Mouse (Mus musculus) hindbrain, embryonic 10.5 days (tissue): ENCODE measurements around the gene Rngtt. TPM values are rescaled to one million over a fixed set of nuclear protein-coding genes. Genes with fewer than 3 reads are reported as not detected.
"Not testable (repeated sequence)": the region's sequence is repeated elsewhere in the genome, so short reads cannot be mapped to it uniquely, and the experiment has no call there.

Source experiments
- DNase-seq: peaks from one replicate; pipeline ENCODE4 v3.0.0-alpha.2; 2017; ENCODE audit warnings: low spot score
- H3K27ac ChIP-seq: fragments of 300-500 bp; sonication (generic); 2 replicates; pipeline ENCODE4 v1.5.1; 2016; ENCODE audit warnings: mild to moderate bottlenecking, moderate library complexity
- H3K27me3 ChIP-seq: fragments of 300-500 bp; sonication (generic); 2 replicates; pipeline ENCODE4 v1.6.1; 2016; ENCODE audit warnings: mild to moderate bottlenecking; ENCODE audit not compliant: poor library complexity, insufficient read depth, severe bottlenecking
- H3K36me3 ChIP-seq: fragments of 300-500 bp; sonication (generic); 2 replicates; pipeline ENCODE4 v1.6.1; 2016; ENCODE audit warnings: mild to moderate bottlenecking, moderate library complexity
- H3K4me1 ChIP-seq: fragments of 300-500 bp; sonication (generic); replicated peaks from 2 replicates; pipeline ENCODE4 v1.6.1; 2016; ENCODE audit warnings: mild to moderate bottlenecking
- H3K4me3 ChIP-seq: fragments of 300-500 bp; sonication (generic); 2 replicates; pipeline ENCODE4 v1.5.1; 2016; ENCODE audit warnings: mild to moderate bottlenecking, moderate library complexity
- H3K9me3 ChIP-seq: fragments of 300-500 bp; sonication (generic); 2 replicates; pipeline ENCODE4 v1.6.1; 2016; ENCODE audit warnings: mild to moderate bottlenecking, moderate library complexity
- WGBS: fragments of 180-500 bp; shearing (Covaris S2); methylation state at CpG from one replicate; pipeline ENCODE4 v1.1.7; 2016; 5-methylcytosine and 5-hydroxymethylcytosine counted together
- polyA plus RNA-seq: library from polyadenylated mRNA; unstranded; fragments of >200 nt; fragmentation: Nextera tagmentation; extraction: Ambion mirVana; gene quantifications from 2 replicates; pipeline ENCODE4 v1.2.1, GENCODE M21; 2016

Gene Rngtt
- polyA plus RNA-seq, 1 experiment from 2014 or later: 29.4 TPM

DNA sequence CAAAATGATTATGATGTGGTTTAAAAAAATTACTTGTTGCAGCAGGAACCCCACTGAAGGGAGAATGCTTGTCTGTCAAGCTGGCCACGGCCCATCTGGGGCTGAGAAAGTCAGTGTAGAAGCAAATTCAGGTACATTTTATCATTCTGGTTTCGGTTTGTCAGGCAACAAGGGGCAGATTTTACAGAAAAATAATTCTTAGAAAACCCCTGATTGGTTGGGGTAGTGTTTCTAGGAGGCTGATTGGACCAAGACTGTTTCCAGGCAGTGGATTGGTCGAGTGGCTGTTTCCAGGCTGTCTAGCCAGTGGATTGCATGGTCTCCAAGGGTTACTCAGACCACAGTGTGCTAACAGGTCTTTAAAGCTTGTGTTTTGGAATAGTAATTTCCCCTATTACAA is 20.1 kb upstream of the Rngtt start, which contains the start of gene Pnrc1:
TSS of gene Pnrc1 (minus strand) at position 162 of the 400 bp plus-strand sequence.
- WGBS: 67% methylated on average over 3 of the region's 3 CpGs
- Histone ChIP-seq H3K4me1 (no peaks in the 10 kb centered on the region), H3K9me3 (no peaks in the 10 kb centered on the region), H3K27ac (no peak within 1 kb of the TSS), H3K4me3 (no peak within 1 kb of the TSS), H3K36me3 (no peaks in the 10 kb centered on the region), H3K27me3 (no peaks in the 10 kb centered on the region)
- DNase-seq: no peak

GRCm38 (mm10) chr4:33290878-33291277 is 19.2 kb upstream of the Rngtt start:
- Histone ChIP-seq H3K9me3 (no peaks in the 10 kb centered on the region), H3K4me1 (no peaks in the 10 kb centered on the region), H3K36me3 (no peaks in the 10 kb centered on the region), H3K27ac (no peak overlapping the region), H3K27me3 (no peaks in the 10 kb centered on the region), H3K4me3 (no peak overlapping the region)
- DNase-seq: no peak
- 66% methylated on average over 4 of the region's 4 CpGs for WGBS

GRCm38 (mm10) chr4:33292409-33293370 is 17.4 kb upstream of the Rngtt start:
- H3K27ac ChIP-seq: no peak overlapping the region
- H3K9me3 ChIP-seq: no peaks in the 10 kb centered on the region
- 31% methylated on average over 16 of the region's 16 CpGs for WGBS
- no peaks in the 10 kb centered on the region for H3K36me3 ChIP-seq
- H3K4me3 ChIP-seq: no peak overlapping the region
- no peaks in the 10 kb centered on the region for H3K27me3 ChIP-seq
- peak; percentile 76 for DNase-seq
- H3K4me1 ChIP-seq: no peaks in the 10 kb centered on the region

DNA sequence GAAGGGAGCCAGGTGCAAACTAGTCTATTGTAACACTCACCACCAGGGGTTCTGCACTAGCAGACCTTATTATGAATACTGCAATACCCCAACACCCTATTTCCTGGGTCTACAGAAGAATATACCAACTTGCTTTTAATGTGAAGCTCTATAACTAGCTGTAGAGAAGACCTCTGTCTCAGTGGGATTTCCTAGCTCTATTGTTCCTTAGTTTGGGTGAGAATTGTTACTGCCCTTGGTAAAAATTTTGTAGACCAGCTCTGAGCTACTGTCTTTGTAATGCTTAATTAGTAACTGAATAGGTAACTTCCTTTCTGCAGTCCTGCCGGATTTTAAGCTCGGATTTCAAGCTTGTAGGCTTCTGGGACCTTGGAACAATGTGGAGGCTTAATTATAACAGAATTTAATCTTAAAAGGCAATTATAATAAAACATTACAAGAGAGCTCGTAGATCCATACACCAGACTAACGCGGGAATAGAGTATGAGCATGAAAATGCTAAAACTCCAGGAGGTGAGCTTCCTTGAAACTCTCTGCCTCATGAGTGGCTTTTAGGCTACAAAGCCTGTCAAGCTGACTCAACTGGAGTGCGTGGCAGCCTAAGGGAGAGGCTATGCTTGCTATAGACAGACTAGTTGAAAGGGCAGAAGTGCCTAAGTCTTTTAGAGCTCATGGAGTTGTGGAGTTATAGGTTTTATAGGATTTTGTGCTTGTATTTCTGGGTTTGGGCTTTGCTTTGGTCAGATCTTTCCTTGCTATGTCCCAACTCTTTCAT is 9.0 kb upstream of the Rngtt start:
- H3K27me3 ChIP-seq, H3K4me3 ChIP-seq, H3K36me3 ChIP-seq, H3K27ac ChIP-seq, H3K4me1 ChIP-seq, DNase-seq: not testable (repeated sequence)
- peaks cover 13% of the 10 kb centered on the region; the same call in 1 of the 2 replicates for H3K9me3 ChIP-seq
- WGBS: 90% methylated on average over 6 of the region's 6 CpGs

- H3K36me3 ChIP-seq: no peaks in the 10 kb centered on the region
- H3K27me3 ChIP-seq: no peaks in the 10 kb centered on the region
- no peak overlapping the region for H3K4me3 ChIP-seq
- DNase-seq: no peak
- H3K9me3 ChIP-seq: peaks cover 13% of the 10 kb centered on the region; the same call in 1 of the 2 replicates
- no peaks in the 10 kb centered on the region for H3K4me1 ChIP-seq
- no peak overlapping the region for H3K27ac ChIP-seq
- WGBS: 95% methylated on average over 1 of the region's 1 CpGs
Observed at GRCm38 (mm10) chr4:33303057-33303456, 7.1 kb upstream of the Rngtt start.

GRCm38 (mm10) chr4:33307146-33307545 is 3.0 kb upstream of the Rngtt start:
- H3K27me3 ChIP-seq: no peaks in the 10 kb centered on the region
- peaks cover 10% of the 10 kb centered on the region; the same call in 1 of the 2 replicates for H3K9me3 ChIP-seq
- no peak overlapping the region for H3K4me3 ChIP-seq
- no peak for DNase-seq
- peaks cover 4% of the 10 kb centered on the region for H3K36me3 ChIP-seq
- 73% methylated on average over 4 of the region's 4 CpGs for WGBS
- H3K4me1 ChIP-seq: peaks cover 10% of the 10 kb centered on the region
- H3K27ac ChIP-seq: no peak overlapping the region

DNA sequence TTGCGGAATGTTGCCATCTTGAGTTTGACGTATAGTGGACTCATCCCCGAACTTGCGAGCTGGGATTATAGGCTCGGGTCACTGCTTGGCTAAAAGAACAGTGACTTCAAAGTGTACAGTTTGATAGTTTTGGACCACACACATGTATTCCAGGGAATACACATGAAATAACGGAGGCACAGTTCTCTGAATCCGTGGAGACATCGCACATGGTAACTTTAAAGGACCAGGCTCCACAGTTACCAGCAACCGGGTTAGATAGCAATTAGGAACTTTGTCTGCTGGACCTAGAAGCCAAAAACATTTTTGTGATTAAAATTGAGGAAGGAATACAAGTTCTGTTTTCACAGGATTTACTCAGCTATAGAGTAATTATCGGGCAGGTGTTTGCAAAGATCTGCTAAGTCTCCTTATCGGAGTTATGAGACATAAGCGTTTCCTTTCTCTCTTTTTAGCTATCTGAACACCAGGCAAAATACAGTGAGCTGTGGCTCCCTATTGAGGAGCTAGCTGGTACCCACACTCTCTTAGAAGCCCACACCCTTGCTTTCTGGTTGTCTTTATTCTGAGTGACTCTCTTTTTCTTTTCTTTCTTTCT is 828 bp downstream of the Rngtt start:
- Histone ChIP-seq H3K4me1 (peaks cover 10% of the 10 kb centered on the region), H3K27ac (peak overlapping the region; percentile 91), H3K4me3 (peak overlapping the region; percentile 95), H3K9me3 (no peaks in the 10 kb centered on the region), H3K36me3 (peaks cover 8% of the 10 kb centered on the region), H3K27me3 (no peaks in the 10 kb centered on the region)
- WGBS: 24% methylated on average over 12 of the region's 12 CpGs
- DNase-seq: no peak

DNA sequence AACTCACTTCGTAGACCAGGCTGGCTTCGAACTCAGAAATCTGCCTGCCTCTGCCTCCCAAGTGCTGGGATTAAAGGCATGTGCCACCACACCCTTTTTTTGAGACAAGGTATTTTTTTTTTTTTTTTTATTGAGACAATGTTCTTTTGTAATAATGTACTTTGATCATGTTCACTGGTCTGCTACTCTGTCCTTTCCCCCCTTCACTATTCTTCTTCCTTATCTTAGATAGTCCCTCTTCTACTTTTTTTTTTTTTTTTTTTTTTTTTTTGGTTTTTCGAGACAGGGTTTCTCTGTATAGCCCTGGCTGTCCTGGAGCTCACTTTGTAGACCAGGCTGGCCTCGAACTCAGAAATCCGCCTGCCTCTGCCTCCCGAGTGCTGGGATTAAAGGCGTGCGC is 4.0 kb downstream of the Rngtt start:
- DNase-seq, H3K27ac ChIP-seq, H3K27me3 ChIP-seq, H3K4me1 ChIP-seq, H3K4me3 ChIP-seq, H3K9me3 ChIP-seq: not testable (repeated sequence)
- WGBS: 96% methylated on average over 7 of the region's 8 CpGs
- H3K36me3 ChIP-seq: peaks cover 11% of the 10 kb centered on the region

- Histone ChIP-seq H3K27ac (no peak overlapping the region), H3K4me3 (no peak overlapping the region), H3K4me1 (peaks cover 8% of the 10 kb centered on the region), H3K36me3 (peaks cover 21% of the 10 kb centered on the region), H3K9me3 (no peaks in the 10 kb centered on the region), H3K27me3 (no peaks in the 10 kb centered on the region)
- WGBS: 92% methylated on average over 5 of the region's 5 CpGs
- no peak for DNase-seq
Observed at GRCm38 (mm10) chr4:33315840-33316239, 5.7 kb downstream of the Rngtt start.

DNA sequence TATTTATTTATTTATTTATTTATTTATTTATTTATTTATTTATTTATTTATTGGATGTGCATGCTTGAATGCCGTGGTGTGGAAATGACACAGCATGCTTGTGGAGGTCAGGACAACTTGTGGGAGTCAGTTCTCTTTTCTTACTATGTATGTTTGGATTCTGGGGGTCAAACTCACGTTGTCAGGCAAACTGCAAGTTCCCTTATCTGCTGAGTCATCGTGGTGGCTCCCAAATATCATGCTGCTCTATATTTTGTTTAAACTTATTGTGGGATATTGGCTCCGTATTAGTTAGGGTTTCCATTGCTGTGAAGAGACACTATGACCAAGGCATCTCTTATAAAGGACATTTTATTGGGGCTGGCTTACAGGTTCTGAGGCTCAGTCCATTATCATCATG is 21.0 kb downstream of the Rngtt start:
- Histone ChIP-seq H3K36me3 (peaks cover 94% of the 10 kb centered on the region), H3K4me3 (no peak overlapping the region)
- WGBS: 90% methylated on average over 4 of the region's 4 CpGs

DNA sequence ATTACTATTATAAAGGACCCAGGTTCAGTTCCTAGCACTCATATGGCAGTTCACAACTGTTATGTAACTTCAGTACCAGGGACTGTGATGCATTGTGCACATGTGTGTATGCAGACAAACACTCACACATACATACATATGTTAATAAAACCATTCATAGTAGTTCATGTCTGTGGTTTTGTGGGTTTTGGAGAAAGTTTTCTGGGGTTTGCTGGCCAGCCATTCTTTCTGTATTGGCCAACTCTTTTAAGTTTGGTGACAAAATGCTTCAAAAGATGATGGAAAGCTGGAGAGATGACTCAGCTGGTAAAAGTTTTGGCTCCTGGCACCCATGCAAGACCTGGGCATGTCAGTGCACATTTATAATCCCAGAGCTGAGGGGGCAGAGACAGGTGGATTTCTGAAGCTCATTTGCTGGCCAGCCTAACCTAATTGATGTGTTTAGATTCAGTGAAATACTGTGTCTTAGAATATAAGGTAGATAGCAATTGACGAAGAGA is 22.9 kb downstream of the Rngtt start:
- no peaks in the 10 kb centered on the region for H3K9me3 ChIP-seq
- H3K27ac ChIP-seq: no peak overlapping the region
- no peaks in the 10 kb centered on the region for H3K4me1 ChIP-seq
- no peaks in the 10 kb centered on the region for H3K27me3 ChIP-seq
- no peak for DNase-seq
- H3K36me3 ChIP-seq: peaks cover 82% of the 10 kb centered on the region
- H3K4me3 ChIP-seq: no peak overlapping the region
- 100% methylated on average over 1 of the region's 1 CpGs for WGBS

More for the DNA sequence above, 21.0 kb downstream of the Rngtt start:
- no peaks in the 10 kb centered on the region for H3K4me1 ChIP-seq
- no peaks in the 10 kb centered on the region for H3K27me3 ChIP-seq
- no peaks in the 10 kb centered on the region for H3K9me3 ChIP-seq
- H3K27ac ChIP-seq: no peak overlapping the region
- DNase-seq: no peak

DNA sequence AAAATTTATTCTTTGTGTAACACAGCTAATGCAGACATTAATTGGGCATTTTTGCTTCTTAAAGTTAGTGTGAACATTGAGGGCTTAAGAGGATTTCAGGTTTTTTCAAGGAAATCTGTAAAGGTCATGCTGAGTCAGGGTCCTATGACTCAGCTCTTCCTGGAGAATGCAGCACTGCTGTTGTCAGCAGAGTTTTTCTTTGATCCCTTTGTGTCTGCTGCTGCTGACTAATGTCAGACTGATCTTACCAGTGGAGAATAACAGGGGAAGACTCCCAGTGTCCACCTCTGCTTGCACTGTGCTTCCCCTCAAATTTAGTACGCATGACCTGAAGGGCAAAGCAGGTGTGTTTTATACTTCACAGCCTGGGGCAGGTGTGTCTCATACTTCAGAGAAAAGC is 27.9 kb downstream of the Rngtt start:
- Histone ChIP-seq H3K4me1 (no peaks in the 10 kb centered on the region), H3K27me3 (no peaks in the 10 kb centered on the region), H3K27ac (no peak overlapping the region), H3K9me3 (no peaks in the 10 kb centered on the region), H3K4me3 (no peak overlapping the region), H3K36me3 (peaks cover 85% of the 10 kb centered on the region)
- 89% methylated on average over 1 of the region's 1 CpGs for WGBS
- DNase-seq: no peak
